Mouse (Mus musculus): ENCODE measurements around the gene Prune1. TPM values are rescaled to one million over a fixed set of nuclear protein-coding genes. Genes with fewer than 3 reads are reported as not detected.

Prune1 gene
- total and polyA plus RNA-seq, 2 experiments from 2014 or later: 59.0 to 60.4 TPM

DNA sequence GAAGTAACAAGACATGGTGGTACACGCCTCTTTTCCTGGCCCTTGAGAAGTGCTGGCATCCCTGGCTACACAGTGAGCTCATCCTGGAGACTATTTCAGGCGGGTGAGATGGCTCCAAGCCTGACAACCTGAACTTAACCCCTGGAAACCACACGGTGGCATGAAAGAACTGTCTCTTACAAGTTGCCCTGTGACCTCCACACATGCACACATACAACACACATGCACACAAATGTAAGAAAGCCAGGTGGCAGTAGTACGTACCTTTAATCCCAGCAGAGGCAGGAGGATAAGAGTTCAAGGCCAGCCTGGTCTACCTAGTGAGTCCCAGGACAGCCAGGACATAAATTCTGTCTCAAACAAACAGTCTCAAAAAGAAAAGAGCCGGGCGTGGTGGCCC lies 42.9 kb downstream of the Prune1 start:
- Histone ChIP-seq H3K9ac (no peak overlapping the region), H3K27ac (ENCODE audit: low read depth, low read length) (no peak overlapping the region), H3K27me3 (ENCODE audit: insufficient read depth, low read length) (no peaks in the 10 kb centered on the region), H3K9me3 (ENCODE audit: low read length) (no peaks in the 10 kb centered on the region), H3K36me3 (ENCODE audit: insufficient read depth) (peaks cover 39% of the 10 kb centered on the region), H3K4me2 (ENCODE audit: low read depth) (no peak overlapping the region), H3K4me3 (ENCODE audit: low read depth, low read length) (no peak overlapping the region), H3K4me1 (ENCODE audit: insufficient read depth) (no peaks in the 10 kb centered on the region)
- 88% methylated on average over 6 of the region's 6 CpGs for WGBS
- no peak for TF ChIP-seq CTCF (IDR thresholded peaks at IDR 0.05; ENCODE audit: low read depth)
- no peak for ATAC-seq
- no peak for DNase-seq

GRCm38 (mm10) chr3:95237541-95238099 lies 44.3 kb downstream of the Prune1 start:
- 90% methylated on average over 8 of the region's 8 CpGs for WGBS
- Histone ChIP-seq H3K4me1 (ENCODE audit: insufficient read depth) (no peaks in the 10 kb centered on the region), H3K27me3 (ENCODE audit: insufficient read depth, low read length) (no peaks in the 10 kb centered on the region), H3K9me3 (ENCODE audit: low read length) (no peaks in the 10 kb centered on the region), H3K36me3 (ENCODE audit: insufficient read depth) (peaks cover 51% of the 10 kb centered on the region), H3K27ac (ENCODE audit: low read depth, low read length) (no peak overlapping the region), H3K4me2 (ENCODE audit: low read depth) (no peak overlapping the region), H3K4me3 (ENCODE audit: low read depth, low read length) (no peak overlapping the region), H3K9ac (no peak overlapping the region)
- TF ChIP-seq CTCF (IDR thresholded peaks at IDR 0.05; ENCODE audit: low read depth): no peak
- no peak for DNase-seq
- no peak for ATAC-seq

DNA sequence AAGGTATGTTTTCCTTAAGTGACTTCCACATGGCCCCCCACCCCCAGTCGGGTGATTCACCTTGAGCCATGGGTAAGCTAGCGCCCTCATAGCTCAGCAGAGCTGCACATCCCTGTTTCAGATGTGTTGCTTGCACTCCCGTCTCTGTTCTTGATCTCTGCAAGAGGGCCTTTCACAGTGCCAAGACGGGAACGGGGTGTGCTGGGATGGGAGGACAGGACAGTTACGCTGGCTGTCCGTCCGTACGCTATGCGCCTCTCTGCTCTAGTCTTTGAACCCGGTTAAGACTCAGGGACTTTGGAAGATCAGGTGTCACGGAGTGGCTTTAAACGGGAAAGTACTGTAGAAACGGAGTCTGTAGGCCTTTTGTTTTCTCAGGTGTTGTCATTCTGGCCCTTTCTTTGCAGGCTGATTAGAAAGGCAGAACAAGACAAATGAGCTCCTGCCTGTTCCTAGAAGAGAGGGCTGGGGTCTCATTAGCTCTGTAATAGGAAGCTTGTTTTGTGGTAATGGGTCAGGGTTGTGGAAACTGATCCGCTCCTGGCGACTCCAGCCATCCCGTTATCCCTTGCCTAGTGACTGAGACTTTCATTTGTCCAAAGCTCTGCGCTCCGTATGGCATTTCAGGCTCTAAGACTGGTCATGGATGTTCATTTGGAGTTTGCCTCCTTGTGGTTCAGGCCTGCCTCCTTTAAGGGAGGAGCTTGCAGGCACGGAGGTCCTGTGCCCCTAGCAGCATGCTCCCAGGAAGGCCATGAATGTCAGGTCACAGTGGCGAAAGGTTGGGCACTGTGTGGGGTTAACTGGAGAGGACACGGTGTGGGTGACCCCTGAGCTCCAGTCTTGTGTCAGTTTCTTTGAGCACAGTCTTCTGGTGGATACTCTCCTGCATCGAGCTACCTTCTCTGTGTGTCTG lies 46.2 kb downstream of the Prune1 start:
- TF ChIP-seq CTCF (IDR thresholded peaks at IDR 0.05; ENCODE audit: low read depth): no peak
- WGBS: 61% methylated on average over 23 of the region's 23 CpGs
- DNase-seq: no peak
- no peak overlapping the region for H3K4me2 ChIP-seq (ENCODE audit: low read depth)
- H3K9ac ChIP-seq: no peak overlapping the region
- no peak overlapping the region for H3K27ac ChIP-seq (ENCODE audit: low read depth, low read length)
- no peaks in the 10 kb centered on the region for H3K9me3 ChIP-seq (ENCODE audit: low read length)
- no peak overlapping the region for H3K4me3 ChIP-seq (ENCODE audit: low read depth, low read length)
- peaks cover 2% of the 10 kb centered on the region; the same call in 1 of the 2 replicates for H3K4me1 ChIP-seq (ENCODE audit: insufficient read depth)
- peaks cover 59% of the 10 kb centered on the region for H3K36me3 ChIP-seq (ENCODE audit: insufficient read depth)
- no peak for ATAC-seq
- H3K27me3 ChIP-seq (ENCODE audit: insufficient read depth, low read length): no peaks in the 10 kb centered on the region

GRCm38 (mm10) chr3:95233303-95233980 lies 48.4 kb downstream of the Prune1 start:
- no peak overlapping the region for H3K4me3 ChIP-seq (ENCODE audit: low read depth, low read length)
- no peak overlapping the region for H3K9ac ChIP-seq
- WGBS: 92% methylated on average over 16 of the region's 16 CpGs
- no peak for ATAC-seq
- H3K27ac ChIP-seq (ENCODE audit: low read depth, low read length): no peak overlapping the region
- no peaks in the 10 kb centered on the region for H3K9me3 ChIP-seq (ENCODE audit: low read length)
- H3K27me3 ChIP-seq (ENCODE audit: insufficient read depth, low read length): no peaks in the 10 kb centered on the region
- peaks cover 59% of the 10 kb centered on the region for H3K36me3 ChIP-seq (ENCODE audit: insufficient read depth)
- no peak for TF ChIP-seq CTCF (IDR thresholded peaks at IDR 0.05; ENCODE audit: low read depth)
- DNase-seq: no peak
- H3K4me2 ChIP-seq (ENCODE audit: low read depth): no peak overlapping the region
- peaks cover 10% of the 10 kb centered on the region for H3K4me1 ChIP-seq (ENCODE audit: insufficient read depth)

DNA sequence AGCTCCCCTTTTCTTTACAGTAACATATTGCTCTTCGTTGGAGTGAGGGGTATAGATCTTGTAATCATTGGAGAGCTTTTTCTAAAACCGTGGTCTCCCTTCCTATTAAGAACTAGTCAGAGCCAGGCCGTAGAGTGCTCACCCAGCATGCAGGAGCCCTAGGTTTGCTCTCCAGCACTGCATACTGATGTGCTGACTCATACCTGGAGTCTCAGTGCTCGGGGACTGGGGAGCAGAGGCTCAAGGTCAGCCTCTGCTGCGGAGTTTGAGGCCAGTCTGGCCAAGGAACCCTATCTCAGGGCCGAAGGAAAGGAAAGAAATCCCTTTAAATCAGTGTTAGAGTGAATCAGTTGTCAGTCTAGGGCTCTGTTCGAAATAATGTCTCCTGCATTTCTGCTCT lies 49.1 kb downstream of the Prune1 start:
- Histone ChIP-seq H3K27me3 (ENCODE audit: insufficient read depth, low read length) (no peaks in the 10 kb centered on the region), H3K27ac (ENCODE audit: low read depth, low read length) (no peak overlapping the region), H3K36me3 (ENCODE audit: insufficient read depth) (peaks cover 56% of the 10 kb centered on the region), H3K9me3 (ENCODE audit: low read length) (no peaks in the 10 kb centered on the region), H3K4me3 (ENCODE audit: low read depth, low read length) (no peak overlapping the region), H3K9ac (no peak overlapping the region), H3K4me2 (ENCODE audit: low read depth) (no peak overlapping the region), H3K4me1 (ENCODE audit: insufficient read depth) (peaks cover 10% of the 10 kb centered on the region)
- DNase-seq: no peak
- ATAC-seq: no peak
- WGBS: 91% methylated on average over 7 of the region's 7 CpGs
- no peak for TF ChIP-seq CTCF (IDR thresholded peaks at IDR 0.05; ENCODE audit: low read depth)

- no peaks in the 10 kb centered on the region for H3K9me3 ChIP-seq (ENCODE audit: low read length)
- peak within 1 kb of the TSS; percentile 87; the same call in 1 of the 2 replicates for H3K9ac ChIP-seq
- peak within 1 kb of the TSS; percentile 89 for H3K4me2 ChIP-seq (ENCODE audit: low read depth)
- no peaks in the 10 kb centered on the region for H3K27me3 ChIP-seq (ENCODE audit: insufficient read depth, low read length)
- no peak for TF ChIP-seq CTCF (IDR thresholded peaks at IDR 0.05; ENCODE audit: low read depth)
- DNase-seq (no peak), ATAC-seq (no peak)
- peaks cover 49% of the 10 kb centered on the region for H3K36me3 ChIP-seq (ENCODE audit: insufficient read depth)
- peak within 1 kb of the TSS; percentile 98 for H3K27ac ChIP-seq (ENCODE audit: low read depth, low read length)
- peak within 1 kb of the TSS; percentile 84; the same call in 1 of the 2 replicates for H3K4me3 ChIP-seq (ENCODE audit: low read depth, low read length)
- peaks cover 10% of the 10 kb centered on the region for H3K4me1 ChIP-seq (ENCODE audit: insufficient read depth)
- 60% methylated on average over 13 of the region's 13 CpGs for WGBS
Measured at GRCm38 (mm10) chr3:95231298-95232221, 50.3 kb downstream of the Prune1 start, which contains the start of gene Mllt11. Gene Mllt11 (minus strand): TSS chr3:95232171.

All from forebrain, postnatal 0 days (tissue).